Mouse (Mus musculus) intestine, postnatal 0 days (tissue): ENCODE measurements at regions not wholly inside any gene's neighbourhood (a gene's known extent, or its start where the extent isn't known, plus 50 kb on each side); places are given as distances from the start of the nearest gene placed in this dataset.
A peak's percentile ranks its signal among the peaks of the same experiment; 100 is the strongest.

Experiments
- ATAC-seq: fragments of 200-750 bp; cut with Nextera tagmentation; 2 replicates; pipeline ENCODE4 v1.8.0; 2017; ENCODE audit warnings: mild to moderate bottlenecking, moderate TSS enrichment, moderate library complexity
- H3K27ac ChIP-seq: fragments of 300-500 bp; sonication (generic); 2 replicates; pipeline ENCODE4 v1.5.1; 2014; ENCODE audit warnings: mild to moderate bottlenecking, low read depth, low read length, moderate library complexity
- H3K27me3 ChIP-seq: fragments of 300-500 bp; sonication (generic); replicated peaks from 2 replicates; pipeline ENCODE4 v1.6.1; 2014; ENCODE audit warnings: low read length, mixed read lengths; ENCODE audit not compliant: control insufficient read depth, insufficient read depth
- H3K36me3 ChIP-seq: fragments of 300-500 bp; sonication (generic); 2 replicates; pipeline ENCODE4 v1.6.1; 2014; ENCODE audit warnings: mild to moderate bottlenecking, moderate library complexity; ENCODE audit not compliant: control insufficient read depth, insufficient read depth
- H3K4me1 ChIP-seq: fragments of 300-500 bp; sonication (generic); replicated peaks from 2 replicates; pipeline ENCODE4 v1.6.1; 2014; ENCODE audit warnings: antibody characterized with exemption, low read length, mixed read lengths; ENCODE audit not compliant: control insufficient read depth, insufficient read depth
- H3K4me2 ChIP-seq: fragments of 300-500 bp; sonication (generic); replicated peaks from 2 replicates; pipeline ENCODE4 v1.6.1; 2014; ENCODE audit warnings: low read depth, mild to moderate bottlenecking, moderate library complexity
- H3K4me3 ChIP-seq: fragments of 300-500 bp; sonication (generic); 2 replicates; pipeline ENCODE4 v1.5.1; 2014; ENCODE audit warnings: low read depth, low read length
- H3K9ac ChIP-seq: fragments of 300-500 bp; sonication (generic); 2 replicates; pipeline ENCODE4 v1.6.1; 2014; ENCODE audit warnings: mild to moderate bottlenecking, low read depth, low read length
- H3K9me3 ChIP-seq: fragments of 300-500 bp; sonication (generic); 2 replicates; pipeline ENCODE4 v1.6.1; 2016; ENCODE audit warnings: mixed run types; ENCODE audit not compliant: control insufficient read depth
- CTCF ChIP-seq: sonication (generic); IDR thresholded peaks from 2 replicates; pipeline ENCODE4 v1.5.1; 2016; ENCODE audit warnings: low read depth, mild to moderate bottlenecking, control low read depth, antibody characterized with exemption, moderate library complexity
- WGBS: fragments of 180-500 bp; shearing (Covaris S2); extraction: QIAGEN DNeasy Blood & Tissue Kit; methylation state at CpG from one replicate; pipeline ENCODE4 v1.1.7; 2014; 5-methylcytosine and 5-hydroxymethylcytosine counted together

GRCm38 (mm10) chr8:46419402-46419801 is 51.4 kb upstream of the Acsl1 start:
- Histone ChIP-seq H3K4me2 (no peak overlapping the region), H3K27me3 (no peaks in the 10 kb centered on the region), H3K27ac (no peak overlapping the region), H3K9ac (no peak overlapping the region), H3K36me3 (no peaks in the 10 kb centered on the region), H3K4me1 (no peaks in the 10 kb centered on the region), H3K4me3 (no peak overlapping the region), H3K9me3 (no peaks in the 10 kb centered on the region)
- 0 out of 2 replicates have a peak, but pooled peaks have one; percentile 25 for ATAC-seq
- TF ChIP-seq CTCF: no peak
- 67% methylated on average over 5 of the region's 5 CpGs for WGBS

GRCm38 (mm10) chr8:46420476-46420875 is 50.4 kb upstream of the Acsl1 start:
- Histone ChIP-seq H3K4me1 (no peaks in the 10 kb centered on the region), H3K36me3 (no peaks in the 10 kb centered on the region), H3K27me3 (no peaks in the 10 kb centered on the region), H3K9ac (no peak overlapping the region), H3K27ac (no peak overlapping the region), H3K4me3 (no peak overlapping the region), H3K9me3 (no peaks in the 10 kb centered on the region), H3K4me2 (no peak overlapping the region)
- WGBS: 94% methylated on average over 8 of the region's 8 CpGs
- no peak for ATAC-seq
- no peak for TF ChIP-seq CTCF
